ENCODE assay signal across 12 mouse cellular contexts in the genomic region with DNA sequence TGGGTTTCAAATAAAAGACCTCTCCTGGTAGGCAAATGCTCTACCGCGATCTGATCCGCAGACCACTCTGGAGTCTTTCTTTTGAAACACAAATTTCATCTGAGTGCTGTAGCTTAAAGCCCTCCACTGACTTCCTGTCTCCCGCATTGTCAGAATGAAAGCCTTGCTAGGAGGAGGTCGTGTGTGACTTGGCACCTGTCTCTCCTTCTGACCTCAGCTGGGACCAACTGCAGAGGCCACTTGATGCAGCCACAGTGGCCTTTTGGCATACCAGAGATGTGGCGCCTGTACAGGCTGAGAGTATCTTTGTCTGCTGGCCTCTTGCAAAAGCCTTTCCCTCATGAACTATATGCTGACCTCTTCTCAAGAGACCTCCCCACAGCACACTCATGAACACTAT. TPM values are rescaled to one million over a fixed set of nuclear protein-coding genes. Genes with fewer than 3 reads are reported as not detected.
DNase-seq lines count a peak whose midpoint lies in the region.
"Had no signal": no experiment of that assay in that cellular context is flagged by ENCODE, and none has a peak within 500 bp of the region (broad histone marks: within the 10 kb centered on the region; RNA-seq: fewer than 3 reads in every experiment).

No protein-coding gene starts in this region.

- DNase-seq in gastrocnemius, adult 8-10 months (ENCODE audit: low spot score in 2 of 2), result peak; percentile 12 to 40
- no peak for DNase-seq in gastrocnemius, postnatal 10 days
- DNase-seq in lung, postnatal 36 days, result peak; percentile 22
- no peak for DNase-seq in lung, postnatal 10 days
- peak; percentile 53 for DNase-seq in Muller cell, postnatal 12 days (ENCODE audit: inconsistent ontology term)
- peak; percentile 49 to 56 for DNase-seq in cerebellum, postnatal 25 days
- DNase-seq in testis, postnatal 14 days (ENCODE audit: low spot score), result no peak
- no peak for DNase-seq in kidney, adult 11 months
- DNase-seq: adrenal gland, adult 8-10 months; heart, postnatal 4 days; kidney, postnatal 36 days; lung, embryonic 14.5 days had no signal

RNA-seq across cellular contexts. Expression of a gene that starts 19.0 kb away (rescaled TPM):
- total RNA-seq in gastrocnemius, adult 8-10 months (2022), result 100 to 1,000 TPM; 193 to 241 (median 217) TPM
- 100 to 1,000 TPM; 111 to 124 TPM for total RNA-seq in gastrocnemius, postnatal 10 days (2021)

Comparison
In these comparisons a context has a peak if more than half of its experiments do, and no peak if none do; other contexts are left out.
1. DNase-seq: peak in gastrocnemius, adult 8-10 months (2 of 2), lung, postnatal 36 days (single experiment), Muller cell, postnatal 12 days (single experiment) and cerebellum, postnatal 25 days (2 of 2); none in gastrocnemius, postnatal 10 days (single experiment), lung, postnatal 10 days (single experiment), testis, postnatal 14 days (single experiment) and kidney, adult 11 months (single experiment).